Comparison of ENCODE assay signal across 8 mouse cellular contexts in the genomic region with DNA sequence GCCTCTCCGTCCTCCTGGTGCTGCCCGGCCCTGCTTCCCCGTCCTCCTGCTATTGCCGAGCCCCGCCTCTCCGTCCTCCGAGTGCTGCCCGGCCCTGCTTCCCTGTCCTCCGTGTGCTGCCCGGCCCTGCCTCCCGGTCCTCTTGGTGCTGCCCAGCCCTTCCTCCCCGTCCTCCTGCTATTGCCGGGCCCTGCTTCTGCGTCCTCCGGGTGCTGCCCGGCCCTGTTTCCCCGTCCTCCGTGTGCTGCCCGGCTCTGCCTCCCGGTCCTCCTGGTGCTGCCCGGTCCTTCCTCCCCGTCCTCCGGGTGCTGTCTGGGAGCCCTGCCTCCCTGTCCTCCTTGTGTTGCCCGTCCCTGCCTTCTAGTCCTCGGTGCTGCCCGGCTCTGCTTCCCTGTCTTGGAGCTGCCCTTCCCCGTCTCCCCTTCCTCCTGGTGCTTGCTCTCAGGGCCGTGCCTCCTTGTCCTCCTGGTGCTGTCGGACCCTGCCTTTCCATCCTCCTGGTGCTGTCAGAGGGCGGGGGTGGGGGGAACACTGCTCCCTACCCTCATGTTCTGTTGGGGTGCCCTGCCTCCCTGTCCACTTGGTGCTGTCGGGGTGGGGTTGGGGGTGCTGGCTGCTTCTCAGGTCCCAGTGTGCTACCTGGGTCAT. TPM values are rescaled to one million over a fixed set of nuclear protein-coding genes. Genes with fewer than 3 reads are reported as not detected.
DNase-seq lines count a peak whose midpoint lies in the region; ATAC-seq and TF ChIP-seq lines count a peak whose summit lies in the region.

No protein-coding gene starts in this region.

- peaks cover 15% of the 10 kb centered on the region; the same call in 1 of the 2 replicates for H3K4me1 ChIP-seq in kidney, adult 2 months (ENCODE audit: control insufficient read depth, insufficient read depth, low read length)
- peaks cover 41% of the 10 kb centered on the region for H3K4me1 ChIP-seq in liver, postnatal 0 days (ENCODE audit: insufficient read depth)
- H3K4me1 ChIP-seq in neural tube, embryonic 11.5 days (ENCODE audit: control insufficient read depth, insufficient read depth, low read length), result peaks cover 13% of the 10 kb centered on the region

- peak; percentile 17 to 24 for DNase-seq in left cerebral cortex, postnatal 25 days (ENCODE audit: low spot score in 2 of 2)
- DNase-seq in left cerebral cortex, postnatal 14 days (ENCODE audit: low spot score in 2 of 2), result no peak
- DNase-seq in cerebellum, postnatal 10 days, result peak; percentile 55 to 56
- peak; percentile 50 for DNase-seq in kidney, adult 2 months
- DNase-seq in liver, postnatal 0 days, result peak; percentile 77
- DNase-seq in neural tube, embryonic 11.5 days (ENCODE audit: low spot score), result peak; percentile 30
- peak; percentile 55 for DNase-seq in testis, postnatal 10 days (ENCODE audit: low spot score)

- H3K4me2 ChIP-seq in liver, postnatal 0 days (ENCODE audit: low read depth, low read length), result peak overlapping the region; percentile 95
- peak overlapping the region; percentile 96 for H3K4me2 ChIP-seq in neural tube, embryonic 11.5 days (ENCODE audit: low read depth)

- peak overlapping the region; percentile 92 for H3K4me3 ChIP-seq in kidney, adult 2 months (ENCODE audit: insufficient read depth, low read depth, low read length)
- H3K4me3 ChIP-seq in liver, postnatal 0 days (ENCODE audit: low read depth, low read length), result peak overlapping the region; percentile 97
- peak overlapping the region; percentile 97 for H3K4me3 ChIP-seq in neural tube, embryonic 11.5 days (ENCODE audit: low read depth, low read length)

- H3K36me3 ChIP-seq in kidney, adult 2 months (ENCODE audit: control insufficient read depth, insufficient read depth, low read length), result no peaks in the 10 kb centered on the region
- H3K36me3 ChIP-seq in liver, postnatal 0 days (replicated peaks; ENCODE audit: insufficient read depth, low read length), result no peaks in the 10 kb centered on the region
- H3K36me3 ChIP-seq in neural tube, embryonic 11.5 days (ENCODE audit: control insufficient read depth, insufficient read depth, low read length), result no peaks in the 10 kb centered on the region

- intact Hi-C loops in left cerebral cortex, postnatal 25 days (cut with DNase I), result no loop called here
- intact Hi-C loops in left cerebral cortex, postnatal 14 days (cut with DNase I), result loop anchor here (2.0 to 5.0 kb wide), 2 partner anchors 41 to 47 kb away; a partner anchor contains a TSS

- H3K27ac ChIP-seq in kidney, adult 2 months (ENCODE audit: insufficient read depth, low read depth, low read length), result peak overlapping the region; percentile 73
- peak overlapping the region; percentile 93 for H3K27ac ChIP-seq in liver, postnatal 0 days (ENCODE audit: low read depth)
- H3K27ac ChIP-seq in neural tube, embryonic 11.5 days (ENCODE audit: low read depth, low read length), result 0 out of 2 replicates have a peak overlapping the region, but pooled peaks have one; percentile 4

- TF ChIP-seq CTCF in kidney, adult 2 months (conservative IDR thresholded peaks at IDR 0.05; ENCODE audit: insufficient read depth, insufficient read length, low read depth, low read length), result no peak
- TF ChIP-seq CTCF in liver, postnatal 0 days (IDR thresholded peaks at IDR 0.05; ENCODE audit: low read depth), result no peak

- ATAC-seq in granulocyte monocyte progenitor cell, adult 5-6 weeks (replicated peaks; ENCODE audit: poor library complexity, severe bottlenecking), result peak; percentile 55
- peak; percentile 43 for ATAC-seq in liver, postnatal 0 days
- 0 out of 2 replicates have a peak, but pooled peaks have one; percentile 11 for ATAC-seq in neural tube, embryonic 11.5 days (ENCODE audit: insufficient read depth, low FRiP score, low TSS enrichment)

- H3K9ac ChIP-seq in liver, postnatal 0 days (replicated peaks), result peak overlapping the region; percentile 95
- H3K9ac ChIP-seq in neural tube, embryonic 11.5 days (ENCODE audit: low read length), result peak overlapping the region; percentile 96

- TF ChIP-seq EP300 in liver, postnatal 0 days (IDR thresholded peaks at IDR 0.05; ENCODE audit: low read depth), result no peak

- H3K27me3 ChIP-seq in kidney, adult 2 months (replicated peaks; ENCODE audit: control insufficient read depth, insufficient read depth, low read length), result no peaks in the 10 kb centered on the region
- no peaks in the 10 kb centered on the region for H3K27me3 ChIP-seq in liver, postnatal 0 days (ENCODE audit: insufficient read depth, low read length)
- no peaks in the 10 kb centered on the region for H3K27me3 ChIP-seq in neural tube, embryonic 11.5 days (ENCODE audit: control insufficient read depth, insufficient read depth, low read length)

- no peak for TF ChIP-seq POLR2A in kidney, adult 2 months (IDR thresholded peaks at IDR 0.05; ENCODE audit: low read depth, low read length)

- 2% methylated on average over 31 of the region's 31 CpGs for WGBS in kidney, adult 2 months
- WGBS in liver, postnatal 0 days (ENCODE audit: insufficient replicate concordance), result 2% methylated on average over 31 of the region's 31 CpGs
- WGBS in neural tube, embryonic 11.5 days, result 2% methylated on average over 31 of the region's 31 CpGs

- no peaks in the 10 kb centered on the region for H3K9me3 ChIP-seq in liver, postnatal 0 days (ENCODE audit: low read length)
- no peaks in the 10 kb centered on the region for H3K9me3 ChIP-seq in neural tube, embryonic 11.5 days (ENCODE audit: control insufficient read depth, low read length)

RNA-seq across cellular contexts. Expression of a gene that starts 1.0 kb away (rescaled TPM):
- total RNA-seq in left cerebral cortex, postnatal 25 days (2021), result 10 to 100 TPM; 29.5 to 32.9 TPM
- total RNA-seq in left cerebral cortex, postnatal 14 days (2021), result 10 to 100 TPM; 30.8 to 32.8 TPM
- total RNA-seq in granulocyte monocyte progenitor cell, adult 5-6 weeks (2014; fragmentation: Nextera tagmentation), result 25.6 and 28.9 TPM in 2 replicates
- 6.7 and 9.6 TPM in 2 replicates for total RNA-seq in granulocyte monocyte progenitor cell, adult 5-6 weeks (2017)
- polyA plus RNA-seq in kidney, adult 2 months (2012; rRNA removed), result 5.3 and 6.7 TPM in 2 replicates
- polyA plus RNA-seq in liver, postnatal 0 days (2015; fragmentation: Nextera tagmentation; extraction: Ambion mirVana), result 5.3 and 6.2 TPM in 2 replicates
- 15.6 and 16.2 TPM in 2 replicates for polyA plus RNA-seq in neural tube, embryonic 11.5 days (2014; fragmentation: Nextera tagmentation; extraction: Ambion mirVana)

RNA-seq across cellular contexts. Expression of a gene that starts 43.1 kb away (rescaled TPM):
- 10 to 100 TPM; 16.5 to 17.6 TPM for total RNA-seq in left cerebral cortex, postnatal 25 days (2021)
- 10 to 100 TPM; 18.2 to 19.2 TPM for total RNA-seq in left cerebral cortex, postnatal 14 days (2021)
- total RNA-seq in granulocyte monocyte progenitor cell, adult 5-6 weeks (2014; fragmentation: Nextera tagmentation), result 35.4 and 45.8 TPM in 2 replicates
- 20.0 and 29.3 TPM in 2 replicates for total RNA-seq in granulocyte monocyte progenitor cell, adult 5-6 weeks (2017)
- 1.4 and 2.0 TPM in 2 replicates for polyA plus RNA-seq in kidney, adult 2 months (2012; rRNA removed)
- 44.7 and 46.8 TPM in 2 replicates for polyA plus RNA-seq in liver, postnatal 0 days (2015; fragmentation: Nextera tagmentation; extraction: Ambion mirVana)
- polyA plus RNA-seq in neural tube, embryonic 11.5 days (2014; fragmentation: Nextera tagmentation; extraction: Ambion mirVana), result 118 and 119 TPM in 2 replicates

RNA-seq across cellular contexts. Expression of a gene that starts 45.7 kb away (rescaled TPM):
- 100 to 1,000 TPM; 100 to 109 TPM for total RNA-seq in left cerebral cortex, postnatal 25 days (2021)
- total RNA-seq in left cerebral cortex, postnatal 14 days (2021), result 100 to 1,000 TPM in 1 of 2 experiments, 10 to 100 TPM in 1; 94.5 to 106 TPM
- total RNA-seq in granulocyte monocyte progenitor cell, adult 5-6 weeks (2014; fragmentation: Nextera tagmentation), result 57.6 and 66.7 TPM in 2 replicates
- total RNA-seq in granulocyte monocyte progenitor cell, adult 5-6 weeks (2017), result 65.5 and 87.2 TPM in 2 replicates
- 58.4 and 60.7 TPM in 2 replicates for polyA plus RNA-seq in kidney, adult 2 months (2012; rRNA removed)
- 35.9 and 42.0 TPM in 2 replicates for polyA plus RNA-seq in liver, postnatal 0 days (2015; fragmentation: Nextera tagmentation; extraction: Ambion mirVana)
- 105 and 108 TPM in 2 replicates for polyA plus RNA-seq in neural tube, embryonic 11.5 days (2014; fragmentation: Nextera tagmentation; extraction: Ambion mirVana)

Comparison
In these comparisons a context has a peak if more than half of its experiments do, and no peak if none do; other contexts are left out.
1. DNase-seq: peak in left cerebral cortex, postnatal 25 days (2 of 2), cerebellum, postnatal 10 days (2 of 2), kidney, adult 2 months (single experiment), liver, postnatal 0 days (single experiment), neural tube, embryonic 11.5 days (single experiment) and testis, postnatal 10 days (single experiment); none in left cerebral cortex, postnatal 14 days (0 of 2).
2. H3K27ac ChIP-seq: peak in every context shown above with its lines; median percentile 93 in liver, postnatal 0 days; 73 in kidney, adult 2 months; 4 in neural tube, embryonic 11.5 days.
3. Peak in every context shown above with its lines, with median percentiles within 50 percentile points of each other: ATAC-seq and H3K4me3 ChIP-seq.